Mouse (Mus musculus) ES-E14 (cell line): ENCODE measurements around the gene Olfr600. TPM values are rescaled to one million over a fixed set of nuclear protein-coding genes. Genes with fewer than 3 reads are reported as not detected.
"Not testable (repeated sequence)": the region's sequence is repeated elsewhere in the genome, so short reads cannot be mapped to it uniquely, and the experiment has no call there.

Experiments used
- DNase-seq: peaks from one replicate; pipeline ENCODE4 v3.0.0-alpha.2; 2013; ENCODE audit warnings: low read depth, low spot score
- H3K27ac ChIP-seq: 2 replicates; pipeline ENCODE4 v1.5.1; 2012; ENCODE audit warnings: low read depth, mild to moderate bottlenecking, low read length, moderate library complexity, mixed read lengths; ENCODE audit not compliant: poor library complexity, insufficient read depth, severe bottlenecking
- H3K36me3 ChIP-seq: 2 replicates; pipeline ENCODE4 v1.6.1; 2012; ENCODE audit warnings: mild to moderate bottlenecking, low read length, moderate library complexity, mixed read lengths; ENCODE audit not compliant: control insufficient read depth, poor library complexity, insufficient read depth, severe bottlenecking
- H3K4me1 ChIP-seq, 2 experiments: fragments of 150-350 bp in 1 of 2; sonication (generic) in 1 of 2; 2 replicates each; pipeline ENCODE4 v1.6.1; 2012; ENCODE audit warnings: low read length in 2 of 2, mild to moderate bottlenecking in 1 of 2, mixed read lengths in 1 of 2; ENCODE audit not compliant: control insufficient read depth in 2 of 2, insufficient read depth in 2 of 2, poor library complexity in 1 of 2
- H3K4me3 ChIP-seq, 2 experiments: fragments of 150-350 bp in 1 of 2; sonication (generic) in 1 of 2; 2 replicates each; pipeline ENCODE4 v1.5.1; 2012; ENCODE audit warnings: low read length in 2 of 2, low read depth in 1 of 2, mild to moderate bottlenecking in 1 of 2, mixed read lengths in 1 of 2; ENCODE audit not compliant: insufficient read depth in 1 of 2, poor library complexity in 1 of 2, severe bottlenecking in 1 of 2
- H3K9ac ChIP-seq: 2 replicates; pipeline ENCODE4 v1.6.1; 2012; ENCODE audit warnings: low read depth, mild to moderate bottlenecking, low read length, mixed read lengths; ENCODE audit not compliant: poor library complexity, insufficient read depth, severe bottlenecking
- H3K9me3 ChIP-seq: fragments of 150-350 bp; sonication (generic); 2 replicates; pipeline ENCODE4 v1.6.1; 2012; ENCODE audit warnings: low read depth, mild to moderate bottlenecking, low read length; ENCODE audit not compliant: control insufficient read depth, insufficient read depth
- CHD2 ChIP-seq: IDR thresholded peaks from 2 replicates; pipeline ENCODE4 v1.6.1; 2014; ENCODE audit warnings: mild to moderate bottlenecking, low read depth, low read length, inconsistent platforms
- HCFC1 ChIP-seq: IDR thresholded peaks from 2 replicates; pipeline ENCODE4 v1.6.1; 2012; ENCODE audit warnings: low read length, inconsistent platforms, borderline replicate concordance; ENCODE audit not compliant: insufficient read depth
- MAFK ChIP-seq: IDR thresholded peaks from 2 replicates; pipeline ENCODE4 v1.6.1; 2014; ENCODE audit warnings: mild to moderate bottlenecking, low read depth, low read length, inconsistent platforms; ENCODE audit not compliant: insufficient read depth
- ZC3H11A ChIP-seq: IDR thresholded peaks from 2 replicates; pipeline ENCODE4 v1.6.1; 2012; ENCODE audit warnings: low read depth, mild to moderate bottlenecking, inconsistent platforms, low read length, borderline replicate concordance
- ZNF384 ChIP-seq: IDR thresholded peaks from 2 replicates; pipeline ENCODE4 v1.6.1; 2012; ENCODE audit warnings: low read depth, low read length, inconsistent platforms
- in situ Hi-C, 2 experiments: fragments of 600-800 bp; cut with MboI; formaldehyde crosslinking; loops; one replicate each; pipeline ENCODE4 v1.15.1; 2025; ENCODE audit warnings: low sequenced_read_pairs in 2 of 2, inconsistent platforms in 1 of 2; ENCODE audit not compliant: unreplicated experiment in 2 of 2
- total RNA-seq: library from RNA; depleted of rRNA; stranded (reverse); fragments of 300-350 nt; gene quantifications from 2 replicates; pipeline ENCODE4 v1.2.3, GENCODE M21; 2012; rRNA removed

The Olfr600 gene
- total RNA-seq, 1 experiment: not detected

GRCm38 (mm10) chr7:103335617-103336016 is 13.9 kb downstream of the Olfr600 start, which contains the start of gene Olfr599:
Gene Olfr599 (plus strand): TSS chr7:103335917.
- no peak for DNase-seq
- no peaks in the 10 kb centered on the region for H3K36me3 ChIP-seq
- no peaks in the 10 kb centered on the region for H3K9me3 ChIP-seq
- in situ Hi-C loops: no loop called here
- no peak within 1 kb of the TSS for H3K27ac ChIP-seq
- TF ChIP-seq MAFK: no peak
- no peak for TF ChIP-seq ZC3H11A
- no peak for TF ChIP-seq HCFC1
- no peak for TF ChIP-seq CHD2
- no peak for TF ChIP-seq ZNF384
- no peak within 1 kb of the TSS for H3K9ac ChIP-seq
- no peak within 1 kb of the TSS for H3K4me3 ChIP-seq
- H3K4me1 ChIP-seq: no peaks in the 10 kb centered on the region

- DNase-seq: no peak
- Histone ChIP-seq H3K36me3 (no peaks in the 10 kb centered on the region), H3K27ac (no peak within 1 kb of the TSS), H3K9ac (no peak within 1 kb of the TSS), H3K9me3 (no peaks in the 10 kb centered on the region), H3K4me1 (no peaks in the 10 kb centered on the region), H3K4me3 (no peak within 1 kb of the TSS)
- in situ Hi-C loops: no loop called here
- TF ChIP-seq HCFC1 (no peak), ZC3H11A (no peak), CHD2 (no peak), ZNF384 (no peak), MAFK (no peak)
These were observed 26.2 kb downstream of the Olfr600 start, which contains the start of gene Olfr598 for GRCm38 (mm10) chr7:103323268-103323667. Gene Olfr598 (plus strand): TSS chr7:103323568.

- H3K4me1 ChIP-seq, H3K36me3 ChIP-seq, H3K9ac ChIP-seq, in situ Hi-C loops, H3K4me3 ChIP-seq, DNase-seq, H3K27ac ChIP-seq, H3K9me3 ChIP-seq: not testable (repeated sequence)
These were observed 33.5 kb downstream of the Olfr600 start, which contains the start of gene Olfr597 for GRCm38 (mm10) chr7:103316015-103316414. Gene Olfr597 (plus strand): TSS chr7:103316315.

- H3K9me3 ChIP-seq, H3K27ac ChIP-seq, in situ Hi-C loops, DNase-seq, H3K4me1 ChIP-seq, H3K9ac ChIP-seq, H3K36me3 ChIP-seq, H3K4me3 ChIP-seq: not testable (repeated sequence)
These were observed 44.1 kb downstream of the Olfr600 start, which contains the start of gene Olfr596 for GRCm38 (mm10) chr7:103305348-103305747. Gene Olfr596 (plus strand): TSS chr7:103305648.

Other genes starting within 250 kb of the Olfr600 start
- gene Olfr586, start 224.0 kb downstream of the Olfr600 start, total RNA-seq: not detected in 2 replicates
- not detected in 2 replicates for gene Olfr588-ps1, start 208.8 kb downstream of the Olfr600 start, total RNA-seq
- not detected in 2 replicates for gene Olfr589, start 193.3 kb downstream of the Olfr600 start, total RNA-seq
- not detected in 2 replicates for gene Olfr591, start 171.3 kb downstream of the Olfr600 start, total RNA-seq
- gene Olfr592, start 164.9 kb downstream of the Olfr600 start, total RNA-seq: not detected in 2 replicates
- not detected in 2 replicates for gene Olfr593, start 137.8 kb downstream of the Olfr600 start, total RNA-seq
- not detected in 2 replicates for gene Olfr594, start 132.7 kb downstream of the Olfr600 start, total RNA-seq
- gene Usp17ld, start 97.2 kb downstream of the Olfr600 start, total RNA-seq: 1.3 and 1.4 TPM in 2 replicates
- not detected in 2 replicates for gene Olfr596, start 44.0 kb downstream of the Olfr600 start, total RNA-seq
- gene Olfr597, start 33.4 kb downstream of the Olfr600 start, total RNA-seq: not detected in 2 replicates
- gene Olfr598, start 26.1 kb downstream of the Olfr600 start, total RNA-seq: not detected in 2 replicates
- not detected in 2 replicates for gene Olfr599, start 13.8 kb downstream of the Olfr600 start, total RNA-seq
- gene Olfr601, start 13.0 kb upstream of the Olfr600 start, total RNA-seq: not detected in 2 replicates
- gene Olfr603, start 36.5 kb upstream of the Olfr600 start, total RNA-seq: not detected in 2 replicates
- 3.7 and 6.4 TPM in 2 replicates for gene Usp17lc, start 65.4 kb upstream of the Olfr600 start, total RNA-seq
- gene Olfr605, start 95.8 kb upstream of the Olfr600 start, total RNA-seq: not detected in 2 replicates
- not detected in 2 replicates for gene Olfr606, start 99.4 kb upstream of the Olfr600 start, total RNA-seq
- not detected in 2 replicates for gene Olfr607, start 114.5 kb upstream of the Olfr600 start, total RNA-seq
- not detected in 2 replicates for gene Olfr608, start 120.2 kb upstream of the Olfr600 start, total RNA-seq
- not detected in 2 replicates for gene Olfr609, start 148.4 kb upstream of the Olfr600 start, total RNA-seq
- not detected in 2 replicates for gene Olfr610, start 162.5 kb upstream of the Olfr600 start, total RNA-seq
- gene Olfr611, start 171.2 kb upstream of the Olfr600 start, total RNA-seq: not detected in 2 replicates
- not detected in 2 replicates for gene Olfr612, start 193.0 kb upstream of the Olfr600 start, total RNA-seq
- gene Olfr613, start 198.4 kb upstream of the Olfr600 start, total RNA-seq: not detected in 2 replicates
- gene Olfr615, start 206.4 kb upstream of the Olfr600 start, total RNA-seq: not detected in 2 replicates
- gene Olfr616, start 219.5 kb upstream of the Olfr600 start, total RNA-seq: not detected in 2 replicates
- not detected in 2 replicates for gene Olfr617, start 223.4 kb upstream of the Olfr600 start, total RNA-seq
- not detected in 2 replicates for gene Olfr618, start 240.4 kb upstream of the Olfr600 start, total RNA-seq